Mouse (Mus musculus): ENCODE results near the gene Tmem163. TPM values are rescaled to one million over a fixed set of nuclear protein-coding genes. Genes with fewer than 3 reads are reported as not detected.

Gene Tmem163
- total and polyA plus RNA-seq, 3 experiments, result 4.5 to 10.0 (median 8.1) TPM

DNA sequence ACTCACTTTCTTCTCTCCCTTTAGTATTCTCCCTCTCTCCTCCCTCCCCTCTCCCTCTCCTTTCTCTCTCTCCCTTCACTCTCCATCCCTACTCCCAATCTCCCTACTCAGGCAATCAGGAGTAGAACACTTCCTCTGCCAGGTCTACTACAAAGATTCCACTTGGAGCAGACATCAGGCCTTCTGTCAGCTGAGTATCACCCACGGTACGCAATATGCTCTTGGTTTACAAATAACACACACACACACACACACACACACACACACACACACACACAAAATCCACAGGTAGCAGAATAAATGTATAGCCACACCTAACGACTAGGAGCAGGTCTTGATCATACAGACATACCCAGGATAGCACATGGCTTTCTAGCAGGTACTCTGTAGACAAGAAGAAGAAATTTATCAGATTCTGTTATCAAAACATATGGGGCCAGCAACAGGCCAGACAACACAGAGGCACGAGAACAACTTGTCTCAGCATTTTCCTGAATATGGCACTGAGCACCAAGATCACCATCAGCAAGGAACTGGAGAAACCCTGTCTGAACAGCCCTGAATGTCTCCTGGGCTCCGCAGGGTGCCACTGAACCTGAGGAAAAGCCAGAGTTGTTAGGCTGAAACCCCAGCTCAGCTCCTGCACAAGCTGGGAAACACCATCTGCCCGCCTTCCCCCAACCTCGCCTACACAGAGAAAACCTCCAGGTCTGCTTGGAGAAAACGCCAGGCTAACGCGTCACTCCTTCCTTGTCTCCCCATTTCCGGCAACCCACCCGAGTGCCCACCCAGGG is 36.2 kb downstream of the Tmem163 start:
- peaks cover 0 to 58% of the 10 kb centered on the region in 2 experiments for H3K36me3 ChIP-seq (replicated peaks in 1 of 2; ENCODE audit: control insufficient read depth in 1 of 2, insufficient read depth in 1 of 2, low read length in 1 of 2)
- no peak overlapping the region for H3K4me2 ChIP-seq (ENCODE audit: insufficient read depth, low read depth, poor library complexity, severe bottlenecking)
- no peak for DNase-seq (ENCODE audit: extremely low read depth)
- 0 out of 2 replicates have a peak, but pooled peaks cover 2% of the 10 kb centered on the region for H3K79me2 ChIP-seq (replicated peaks; ENCODE audit: control insufficient read depth, extremely low read depth, insufficient read depth, poor library complexity, severe bottlenecking)
- H3K9ac ChIP-seq (ENCODE audit: insufficient read depth, low read depth), result no peak overlapping the region
- H3K9me3 ChIP-seq (replicated peaks; ENCODE audit: low read length), result no peaks in the 10 kb centered on the region
- no peak overlapping the region for H3K4me3 ChIP-seq (replicated peaks in 1 of 3; ENCODE audit: low read depth in 2 of 3, low read length in 2 of 3, poor library complexity in 1 of 3)
- no peaks in the 10 kb centered on the region for H3K27me3 ChIP-seq (replicated peaks)
- dilution Hi-C loops (cut with MboI; ENCODE audit: extremely low pct_ligation_motif_present, extremely low pct_unique_long_range_greater_than_20kb, low sequenced_read_pairs) (no loop called here), in situ Hi-C loops (cut with MboI; ENCODE audit: low pct_ligation_motif_present, low pct_unique_long_range_greater_than_20kb, low sequenced_read_pairs) (no loop called here)
- no peak for TF ChIP-seq BHLHE40 (IDR thresholded peaks at IDR 0.05; ENCODE audit: low read depth, low read length)
- no peak for TF ChIP-seq MXI1 (IDR thresholded peaks at IDR 0.05; ENCODE audit: low read depth, low read length)
- TF ChIP-seq KAT2A (IDR thresholded peaks at IDR 0.05; ENCODE audit: insufficient replicate concordance, low read length), result no peak
- TF ChIP-seq ZKSCAN1 (IDR thresholded peaks at IDR 0.05; ENCODE audit: borderline replicate concordance, low read depth, low read length), result no peak
- no peak for TF ChIP-seq MYC (IDR thresholded peaks at IDR 0.05; ENCODE audit: low read depth, low read length)
- no peak for TF ChIP-seq USF1 (IDR thresholded peaks at IDR 0.05; ENCODE audit: low read depth, low read length)
- no peak for TF ChIP-seq POLR2A (IDR thresholded peaks at IDR 0.05; ENCODE audit: low read depth, low read length)
- no peak for TF ChIP-seq USF2 (conservative IDR thresholded peaks at IDR 0.05; ENCODE audit: low read depth, low read length)
- TF ChIP-seq ETS1 (conservative IDR thresholded peaks at IDR 0.05; ENCODE audit: low read depth, low read length), result no peak
- TF ChIP-seq EP300 (IDR thresholded peaks at IDR 0.05; ENCODE audit: low read length), result no peak
- TF ChIP-seq ZC3H11A (IDR thresholded peaks at IDR 0.05; ENCODE audit: low read depth, low read length), result no peak
- no peak for TF ChIP-seq TBP (conservative IDR thresholded peaks at IDR 0.05; ENCODE audit: low read depth, low read length)
- H3K4me1 ChIP-seq (ENCODE audit: control insufficient read depth in 1 of 2, insufficient read depth in 2 of 2), result peaks cover 2 to 7% of the 10 kb centered on the region in 2 experiments; a peak in 2 of 4 replicates
- no peak overlapping the region for H3K27ac ChIP-seq (ENCODE audit: insufficient read depth, low read depth)

DNA sequence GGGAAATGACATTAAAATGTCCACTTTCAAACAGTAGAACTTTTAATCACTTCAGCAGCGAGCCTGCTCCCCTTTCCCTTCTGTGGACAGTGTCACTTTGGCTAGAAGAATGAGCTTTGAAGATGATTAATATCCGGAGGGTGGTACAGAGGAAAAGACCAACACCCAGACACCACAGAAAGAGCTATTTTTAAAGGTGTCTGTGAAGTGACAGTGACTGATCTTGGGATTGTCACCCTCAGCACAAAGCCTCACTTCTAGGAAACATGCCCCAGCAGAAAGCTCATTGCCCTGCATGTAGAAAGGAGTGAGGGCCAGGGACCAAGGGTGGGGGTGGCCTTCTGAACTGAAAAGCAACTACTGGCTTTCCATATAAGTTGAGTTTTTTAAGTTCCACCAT is 41.4 kb downstream of the Tmem163 start:
- Histone ChIP-seq H3K4me2 (ENCODE audit: insufficient read depth, low read depth, poor library complexity, severe bottlenecking) (no peak overlapping the region), H3K36me3 (replicated peaks in 1 of 2; ENCODE audit: control insufficient read depth in 1 of 2, insufficient read depth in 1 of 2, low read length in 1 of 2) (peaks cover 0 to 32% of the 10 kb centered on the region in 2 experiments), H3K9me3 (replicated peaks; ENCODE audit: low read length) (no peaks in the 10 kb centered on the region), H3K27ac (ENCODE audit: insufficient read depth, low read depth) (no peak overlapping the region), H3K9ac (ENCODE audit: insufficient read depth, low read depth) (no peak overlapping the region), H3K4me3 (replicated peaks in 1 of 3; ENCODE audit: low read depth in 2 of 3, low read length in 2 of 3, poor library complexity in 1 of 3) (no peak overlapping the region), H3K27me3 (replicated peaks) (no peaks in the 10 kb centered on the region), H3K79me2 (replicated peaks; ENCODE audit: control insufficient read depth, extremely low read depth, insufficient read depth, poor library complexity, severe bottlenecking) (no peaks in the 10 kb centered on the region; the same call in 1 of the 2 replicates), H3K4me1 (ENCODE audit: control insufficient read depth in 1 of 2, insufficient read depth in 2 of 2) (peaks cover 2 to 14% of the 10 kb centered on the region in 2 experiments; a peak in 3 of 4 replicates)
- in situ Hi-C loops (cut with MboI; ENCODE audit: low pct_ligation_motif_present, low pct_unique_long_range_greater_than_20kb, low sequenced_read_pairs) (no loop called here), dilution Hi-C loops (cut with MboI; ENCODE audit: extremely low pct_ligation_motif_present, extremely low pct_unique_long_range_greater_than_20kb, low sequenced_read_pairs) (no loop called here)
- no peak for TF ChIP-seq CHD2 (IDR thresholded peaks at IDR 0.05; ENCODE audit: low read length)
- peak; percentile 49; the same call in 1 of the 2 replicates for TF ChIP-seq IRF4 (IDR thresholded peaks at IDR 0.05; ENCODE audit: low read depth, low read length)
- TF ChIP-seq CHD1 (IDR thresholded peaks at IDR 0.05; ENCODE audit: low read depth, low read length), result no peak
- no peak for TF ChIP-seq TBP (conservative IDR thresholded peaks at IDR 0.05; ENCODE audit: low read depth, low read length)
- no peak for TF ChIP-seq MYC (IDR thresholded peaks at IDR 0.05; ENCODE audit: low read depth, low read length)
- TF ChIP-seq RCOR1 (conservative IDR thresholded peaks at IDR 0.05; ENCODE audit: low read depth, low read length), result no peak
- TF ChIP-seq NRF1 (IDR thresholded peaks at IDR 0.05; ENCODE audit: low read depth, low read length), result no peak
- TF ChIP-seq MXI1 (IDR thresholded peaks at IDR 0.05; ENCODE audit: low read depth, low read length), result no peak
- no peak for TF ChIP-seq UBTF (IDR thresholded peaks at IDR 0.05; ENCODE audit: low read depth, low read length)
- no peak for TF ChIP-seq JUND (conservative IDR thresholded peaks at IDR 0.05; ENCODE audit: low read depth, low read length)
- TF ChIP-seq TCF12 (IDR thresholded peaks at IDR 0.05; ENCODE audit: low read depth, low read length), result no peak
- TF ChIP-seq CTCF (conservative IDR thresholded peaks at IDR 0.05 in 1 of 2, IDR thresholded peaks at IDR 0.05 in 1 of 2; ENCODE audit: low read depth in 2 of 2, low read length in 2 of 2), result no peak
- TF ChIP-seq MEF2A (IDR thresholded peaks at IDR 0.05; ENCODE audit: borderline replicate concordance, low read depth, low read length), result peak; percentile 75; the same call in 1 of the 2 replicates
- no peak for TF ChIP-seq JUN (IDR thresholded peaks at IDR 0.05; ENCODE audit: insufficient read depth, low read depth, low read length)
- TF ChIP-seq BHLHE40 (IDR thresholded peaks at IDR 0.05; ENCODE audit: low read depth, low read length), result 0 out of 2 replicates have a peak, but pooled peaks have one; percentile 7
- DNase-seq (ENCODE audit: extremely low read depth), result peak; percentile 25
